Mouse (Mus musculus) neural tube, embryonic 13.5 days (tissue): ENCODE data around the gene Tnnc1. TPM values are rescaled to one million over a fixed set of nuclear protein-coding genes. Genes with fewer than 3 reads are reported as not detected.

Experiments used
- ATAC-seq: fragments of 200-750 bp; cut with Nextera tagmentation; 2 replicates; pipeline ENCODE4 v1.8.0; 2017; ENCODE audit warnings: low read depth, mild to moderate bottlenecking, moderate TSS enrichment, moderate library complexity
- H3K27ac ChIP-seq: fragments of 300-500 bp; sonication (generic); replicated peaks from 2 replicates; pipeline ENCODE4 v1.5.1; 2015; ENCODE audit warnings: moderate library complexity, mild to moderate bottlenecking, inconsistent platforms
- H3K27me3 ChIP-seq: fragments of 300-500 bp; sonication (generic); 2 replicates; pipeline ENCODE4 v1.6.1; 2015; ENCODE audit warnings: mild to moderate bottlenecking, inconsistent platforms
- H3K36me3 ChIP-seq: fragments of 300-500 bp; sonication (generic); 2 replicates; pipeline ENCODE4 v1.6.1; 2015; ENCODE audit warnings: mild to moderate bottlenecking, inconsistent platforms
- H3K4me1 ChIP-seq: fragments of 300-500 bp; sonication (generic); replicated peaks from 2 replicates; pipeline ENCODE4 v1.6.1; 2015; ENCODE audit warnings: inconsistent platforms
- H3K4me2 ChIP-seq: fragments of 300-500 bp; sonication (generic); 2 replicates; pipeline ENCODE4 v1.6.1; 2015; ENCODE audit warnings: inconsistent platforms, mild to moderate bottlenecking, moderate library complexity
- H3K4me3 ChIP-seq: fragments of 300-500 bp; sonication (generic); 2 replicates; pipeline ENCODE4 v1.5.1; 2015; ENCODE audit warnings: mild to moderate bottlenecking, inconsistent platforms
- H3K9ac ChIP-seq: fragments of 300-500 bp; sonication (generic); 2 replicates; pipeline ENCODE4 v1.6.1; 2015; ENCODE audit warnings: moderate library complexity, mild to moderate bottlenecking, inconsistent platforms
- H3K9me3 ChIP-seq: fragments of 300-500 bp; sonication (generic); 2 replicates; pipeline ENCODE4 v1.6.1; 2016; ENCODE audit warnings: inconsistent platforms
- WGBS: fragments of 180-500 bp; shearing (Covaris S2); methylation state at CpG from one replicate; pipeline ENCODE4 v1.1.7; 2015; 5-methylcytosine and 5-hydroxymethylcytosine counted together
- polyA plus RNA-seq: library from polyadenylated mRNA; unstranded; fragments of >200 nt; fragmentation: Nextera tagmentation; extraction: Ambion mirVana; gene quantifications from 2 replicates; pipeline ENCODE4 v1.2.1, GENCODE M21; 2015

The Tnnc1 gene
- polyA plus RNA-seq, 1 experiment from 2014 or later: 21.3 TPM

DNA sequence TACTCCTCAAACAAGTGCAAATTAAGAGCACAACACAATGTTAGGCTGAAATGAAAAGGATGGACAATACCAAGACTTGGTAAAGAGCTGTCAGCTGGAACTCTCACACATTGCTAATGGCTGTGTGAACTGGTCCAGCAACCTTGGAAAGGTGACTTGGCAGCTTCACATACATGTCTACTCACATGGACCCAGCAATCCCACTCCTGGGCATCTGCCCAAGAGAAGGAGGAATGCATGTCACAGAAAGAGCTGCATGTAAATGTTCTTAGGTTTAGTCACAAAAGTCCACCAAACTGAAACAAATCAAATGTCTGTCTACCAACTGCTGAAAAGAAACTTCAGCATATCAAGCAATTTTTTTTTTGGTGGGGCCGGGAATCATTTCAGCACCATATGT is 37.8 kb downstream of the Tnnc1 start:
- no peak overlapping the region for H3K27ac ChIP-seq
- H3K4me1 ChIP-seq: peaks cover 8% of the 10 kb centered on the region
- no peak for ATAC-seq
- H3K27me3 ChIP-seq: no peaks in the 10 kb centered on the region
- no peak overlapping the region for H3K9ac ChIP-seq
- H3K4me3 ChIP-seq: no peak overlapping the region
- no peaks in the 10 kb centered on the region for H3K36me3 ChIP-seq
- WGBS: 87% methylated on average over 1 of the region's 1 CpGs
- no peak overlapping the region for H3K4me2 ChIP-seq
- H3K9me3 ChIP-seq: no peaks in the 10 kb centered on the region

DNA sequence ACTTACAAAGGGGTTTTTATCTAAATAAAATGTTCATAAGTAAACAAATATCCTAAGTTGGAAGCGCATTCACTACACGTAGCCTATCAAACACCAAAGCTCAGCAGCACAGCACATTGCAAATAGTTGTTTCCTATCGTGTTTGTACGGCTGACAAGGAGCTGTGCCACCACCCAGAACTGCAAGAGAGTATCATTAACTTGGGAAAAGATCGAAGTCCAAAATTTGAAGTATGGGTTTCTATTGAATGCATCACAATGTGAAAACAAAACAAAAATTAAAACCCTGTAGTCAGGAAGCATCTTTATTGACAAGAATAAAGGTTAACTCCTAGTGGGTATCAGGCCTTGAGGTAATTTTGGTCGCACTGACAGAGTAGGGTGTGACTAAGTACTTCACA is 40.3 kb downstream of the Tnnc1 start:
- Histone ChIP-seq H3K4me1 (peaks cover 23% of the 10 kb centered on the region), H3K4me2 (no peak overlapping the region), H3K27ac (no peak overlapping the region), H3K36me3 (peaks cover 9% of the 10 kb centered on the region), H3K4me3 (no peak overlapping the region), H3K9me3 (no peaks in the 10 kb centered on the region), H3K27me3 (no peaks in the 10 kb centered on the region), H3K9ac (no peak overlapping the region)
- ATAC-seq: no peak
- WGBS: 91% methylated on average over 6 of the region's 6 CpGs

DNA sequence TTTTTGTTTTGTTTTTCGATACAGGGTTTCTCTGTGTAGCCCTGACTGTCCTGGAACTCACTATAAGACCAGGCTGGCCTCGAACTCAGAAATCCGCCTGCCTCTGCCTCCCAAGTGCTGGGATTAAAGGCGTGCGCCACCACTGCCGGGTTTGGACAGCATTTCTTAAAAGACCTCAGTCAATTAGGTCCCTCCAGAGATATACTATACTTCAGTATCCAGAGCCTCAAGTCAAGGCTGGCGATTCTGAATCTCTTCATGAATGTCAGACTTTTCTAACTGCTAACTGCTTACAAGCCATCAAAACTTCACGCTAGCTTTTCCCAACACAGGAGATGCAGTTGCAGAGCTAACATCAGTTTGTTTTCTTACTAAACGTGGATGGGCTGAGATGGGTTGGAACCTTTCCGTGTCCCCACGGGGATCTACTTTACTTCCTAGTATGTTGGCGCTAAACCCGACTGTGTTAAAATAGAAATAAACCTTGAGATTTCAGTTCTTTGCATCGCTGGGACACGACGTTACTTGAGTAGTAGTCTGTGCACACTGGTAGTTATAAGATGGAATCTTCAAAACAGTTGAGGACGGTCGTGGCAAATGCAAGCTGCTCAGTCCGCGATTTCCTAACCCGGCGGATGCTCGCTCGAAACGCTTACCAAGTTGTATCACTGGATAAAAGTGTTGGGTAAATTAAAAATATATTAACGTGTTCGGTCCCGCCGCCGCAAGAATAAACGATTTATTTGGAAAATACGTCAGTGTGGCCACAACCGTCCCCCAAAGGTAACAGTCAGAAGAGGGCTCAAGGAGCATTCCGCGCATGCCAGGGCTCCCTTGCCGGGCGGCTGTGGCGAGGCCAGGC is 42.3 kb downstream of the Tnnc1 start:
- H3K27me3 ChIP-seq: no peaks in the 10 kb centered on the region
- peaks cover 29% of the 10 kb centered on the region for H3K36me3 ChIP-seq
- H3K4me2 ChIP-seq: peak overlapping the region; percentile 65
- peak overlapping the region; percentile 95 for H3K27ac ChIP-seq
- ATAC-seq: peak; percentile 18; the same call in 1 of the 2 replicates
- peak overlapping the region; percentile 97 for H3K9ac ChIP-seq
- peak overlapping the region; percentile 98 for H3K4me3 ChIP-seq
- WGBS: 20% methylated on average over 38 of the region's 38 CpGs
- no peaks in the 10 kb centered on the region for H3K9me3 ChIP-seq
- peaks cover 23% of the 10 kb centered on the region for H3K4me1 ChIP-seq

DNA sequence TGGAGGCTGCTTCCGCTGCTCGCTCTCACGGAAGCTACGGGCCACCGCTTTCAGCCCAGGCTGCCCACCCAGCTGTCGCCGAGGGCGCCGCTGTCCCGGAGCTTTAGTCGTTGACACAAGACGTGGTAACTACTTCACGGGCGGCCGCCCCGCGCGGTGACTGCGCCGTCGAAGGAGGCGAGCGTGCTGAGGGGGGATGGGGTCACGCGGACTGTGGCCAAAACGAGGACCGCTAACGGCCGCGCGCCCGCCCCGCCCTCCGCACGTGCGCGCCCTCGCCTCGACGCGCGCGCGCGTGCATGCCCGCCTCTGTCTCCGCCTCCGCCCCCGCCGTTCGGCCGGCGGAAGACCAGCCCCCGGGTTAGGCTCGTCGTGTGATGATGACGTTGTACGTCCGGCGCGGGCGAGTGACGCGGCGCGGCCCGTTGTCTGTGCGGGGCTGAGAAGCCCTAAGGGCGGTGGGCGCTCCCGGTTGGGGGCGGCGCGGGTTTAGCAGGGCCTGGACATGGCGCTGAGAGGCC is 43.0 kb downstream of the Tnnc1 start, which contains the start of the genes Phf7 and Bap1:
TSS of gene Phf7 (minus strand) at position 234 of the 521 bp plus-strand sequence.
TSS of gene Bap1 (plus strand) at position 367 of the 521 bp plus-strand sequence.
- H3K27me3 ChIP-seq: no peaks in the 10 kb centered on the region
- H3K9ac ChIP-seq: peak within 1 kb of the TSS; percentile 97
- H3K36me3 ChIP-seq: peaks cover 36% of the 10 kb centered on the region
- peak; percentile 91 for ATAC-seq
- peaks cover 23% of the 10 kb centered on the region for H3K4me1 ChIP-seq
- no peaks in the 10 kb centered on the region for H3K9me3 ChIP-seq
- WGBS: under 1% methylated on average over 75 of the region's 75 CpGs
- H3K27ac ChIP-seq: peak within 1 kb of the TSS; percentile 95
- peak within 1 kb of the TSS; percentile 98 for H3K4me3 ChIP-seq
- peak within 1 kb of the TSS; percentile 91 for H3K4me2 ChIP-seq

DNA sequence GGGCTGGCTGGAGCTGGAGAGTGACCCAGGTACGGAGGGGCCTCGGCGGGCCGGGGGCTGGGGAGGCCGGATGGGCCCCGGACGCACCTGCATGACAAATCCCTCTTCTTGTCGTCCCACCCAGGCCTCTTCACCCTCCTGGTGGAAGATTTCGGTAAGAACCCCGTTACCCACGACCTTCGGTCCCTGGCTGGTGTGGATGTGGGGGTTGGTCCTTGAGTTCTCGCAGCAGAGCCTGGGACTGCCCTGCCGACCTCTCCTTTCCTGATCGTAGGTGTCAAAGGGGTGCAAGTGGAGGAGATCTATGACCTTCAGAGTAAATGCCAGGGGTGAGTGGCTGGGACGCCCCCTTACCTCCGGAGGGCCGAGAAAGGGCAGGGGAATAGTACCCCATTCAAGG is 43.5 kb downstream of the Tnnc1 start:
- Histone ChIP-seq H3K36me3 (peaks cover 41% of the 10 kb centered on the region), H3K4me3 (peak overlapping the region; percentile 98), H3K27me3 (no peaks in the 10 kb centered on the region), H3K27ac (peak overlapping the region; percentile 95), H3K4me2 (peak overlapping the region; percentile 91), H3K9ac (peak overlapping the region; percentile 97), H3K4me1 (peaks cover 23% of the 10 kb centered on the region), H3K9me3 (no peaks in the 10 kb centered on the region)
- WGBS: under 1% methylated on average over 18 of the region's 18 CpGs
- ATAC-seq: no peak

DNA sequence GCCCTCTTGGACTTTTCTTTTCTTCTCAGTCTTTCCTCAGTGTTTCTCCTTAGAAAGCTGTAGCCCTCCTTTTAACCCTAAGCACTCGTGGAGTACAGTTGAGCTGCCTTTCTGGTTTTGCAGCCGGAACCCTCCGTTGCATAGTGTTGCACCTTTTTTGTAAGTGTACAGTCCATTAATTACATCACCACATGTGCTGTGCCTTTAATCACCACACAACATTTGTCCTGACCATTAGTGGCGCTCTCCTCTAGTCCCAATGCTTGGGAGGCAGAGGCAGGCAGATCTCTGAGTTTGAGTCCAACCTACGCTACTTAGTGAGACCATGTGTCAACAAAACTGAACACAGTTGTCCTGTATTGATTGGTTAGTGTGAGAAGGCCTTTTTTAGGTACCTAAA is 44.0 kb downstream of the Tnnc1 start:
- H3K9me3 ChIP-seq: no peaks in the 10 kb centered on the region
- ATAC-seq: no peak
- H3K36me3 ChIP-seq: peaks cover 46% of the 10 kb centered on the region
- peak overlapping the region; percentile 97 for H3K9ac ChIP-seq
- peaks cover 23% of the 10 kb centered on the region for H3K4me1 ChIP-seq
- no peaks in the 10 kb centered on the region for H3K27me3 ChIP-seq
- H3K27ac ChIP-seq: no peak overlapping the region
- 88% methylated on average over 5 of the region's 5 CpGs for WGBS
- H3K4me2 ChIP-seq: peak overlapping the region; percentile 91
- peak overlapping the region; percentile 98 for H3K4me3 ChIP-seq

DNA sequence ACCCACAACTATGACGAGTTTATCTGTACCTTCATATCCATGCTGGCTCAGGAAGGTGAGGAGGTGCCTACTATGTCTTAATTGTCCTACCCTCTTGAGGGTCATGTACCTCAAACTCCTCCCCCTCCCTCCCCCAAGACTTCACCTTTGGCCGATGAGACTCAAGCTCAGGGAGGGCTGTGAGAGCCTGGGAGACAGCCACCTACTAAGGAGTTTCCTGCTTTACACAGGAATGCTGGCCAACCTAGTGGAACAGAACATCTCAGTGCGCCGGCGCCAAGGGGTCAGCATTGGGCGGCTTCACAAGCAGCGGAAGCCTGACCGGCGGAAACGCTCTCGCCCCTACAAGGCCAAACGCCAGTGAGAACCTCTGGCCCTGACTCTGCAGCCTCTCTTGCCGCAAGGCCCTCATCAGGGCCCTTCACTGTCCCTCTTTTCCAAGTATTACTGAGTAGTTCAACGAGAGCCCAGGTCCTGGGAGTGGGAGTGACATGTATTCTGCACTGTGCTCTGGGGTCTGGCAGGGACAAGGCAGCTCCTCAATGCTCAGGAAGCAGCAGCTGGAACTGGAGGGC is 50.5 kb downstream of the Tnnc1 start:
- 96% methylated on average over 14 of the region's 14 CpGs for WGBS
- Histone ChIP-seq H3K4me3 (no peak overlapping the region), H3K9me3 (no peaks in the 10 kb centered on the region), H3K9ac (no peak overlapping the region), H3K4me2 (no peak overlapping the region), H3K27me3 (no peaks in the 10 kb centered on the region), H3K4me1 (no peaks in the 10 kb centered on the region), H3K36me3 (peaks cover 88% of the 10 kb centered on the region), H3K27ac (no peak overlapping the region)
- ATAC-seq: no peak

DNA sequence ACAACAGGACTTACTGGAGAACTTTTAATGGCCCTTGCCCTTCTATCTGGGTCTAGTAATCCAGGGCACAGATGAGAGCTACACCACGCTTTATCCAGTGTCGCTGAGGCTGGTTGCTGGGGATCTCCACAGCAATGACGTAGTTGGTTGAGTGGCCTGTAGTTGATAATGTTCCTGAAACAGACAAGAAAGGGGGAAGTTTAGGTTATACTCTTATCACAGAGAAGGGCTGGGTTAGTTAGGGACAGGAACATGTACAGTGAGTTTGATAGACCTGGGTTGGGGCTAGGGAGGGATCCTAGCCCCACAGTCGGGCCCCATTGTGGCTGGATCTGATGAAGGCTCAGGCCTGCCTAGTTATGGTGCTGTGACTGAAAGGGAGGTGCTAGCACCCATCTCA is 52.3 kb downstream of the Tnnc1 start:
- no peak overlapping the region for H3K4me2 ChIP-seq
- no peaks in the 10 kb centered on the region for H3K4me1 ChIP-seq
- 94% methylated on average over 4 of the region's 4 CpGs for WGBS
- no peak for ATAC-seq
- H3K27me3 ChIP-seq: no peaks in the 10 kb centered on the region
- no peak overlapping the region for H3K9ac ChIP-seq
- H3K27ac ChIP-seq: no peak overlapping the region
- no peaks in the 10 kb centered on the region for H3K9me3 ChIP-seq
- no peak overlapping the region for H3K4me3 ChIP-seq
- H3K36me3 ChIP-seq: peaks cover 70% of the 10 kb centered on the region

DNA sequence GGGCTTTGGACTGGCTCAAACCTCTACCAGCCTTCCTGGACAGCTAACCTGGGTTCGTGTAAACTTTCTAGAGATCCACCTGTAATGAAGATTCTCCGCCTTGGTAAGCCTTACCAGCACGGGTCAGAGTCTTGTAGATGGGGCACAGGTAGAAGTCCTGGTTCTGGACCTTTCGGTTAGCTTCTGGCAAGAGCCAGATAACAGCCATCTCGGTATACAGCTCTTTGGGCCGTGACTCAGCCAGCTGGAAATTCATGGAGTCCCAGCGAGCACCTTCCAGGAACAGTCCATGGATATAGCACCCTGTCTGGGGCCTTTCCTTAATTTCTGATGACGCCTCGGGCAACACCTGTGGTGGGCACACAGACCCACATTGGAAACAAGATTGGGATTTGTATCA is 52.8 kb downstream of the Tnnc1 start:
- Histone ChIP-seq H3K4me1 (no peaks in the 10 kb centered on the region), H3K9me3 (no peaks in the 10 kb centered on the region), H3K36me3 (peaks cover 64% of the 10 kb centered on the region), H3K27ac (no peak overlapping the region), H3K4me2 (no peak overlapping the region), H3K4me3 (no peak overlapping the region), H3K27me3 (no peaks in the 10 kb centered on the region), H3K9ac (no peak overlapping the region)
- no peak for ATAC-seq
- WGBS: 97% methylated on average over 9 of the region's 9 CpGs

Other genes with a start within 250 kb of the Tnnc1 start
- gene Glt8d1, start 206.9 kb upstream of the Tnnc1 start, polyA plus RNA-seq: 62.8 and 65.0 TPM in 2 replicates
- 360 and 392 TPM in 2 replicates for gene Spcs1, start 206.6 kb upstream of the Tnnc1 start, polyA plus RNA-seq
- gene Pbrm1, start 189.2 kb upstream of the Tnnc1 start, polyA plus RNA-seq: 142 and 149 TPM in 2 replicates
- 58.2 and 64.0 TPM in 2 replicates for gene Gnl3, start 189.2 kb upstream of the Tnnc1 start, polyA plus RNA-seq
- gene Smim4, start 79.4 kb upstream of the Tnnc1 start, polyA plus RNA-seq: 66.5 and 89.9 TPM in 2 replicates
- gene Nt5dc2, start 77.3 kb upstream of the Tnnc1 start, polyA plus RNA-seq: 276 and 293 TPM in 2 replicates
- gene Stab1, start 39.7 kb upstream of the Tnnc1 start, polyA plus RNA-seq: 18.0 and 26.0 TPM in 2 replicates
- gene Nisch, start 8.6 kb downstream of the Tnnc1 start, polyA plus RNA-seq: 329 and 336 TPM in 2 replicates
- 1.1 and 1.4 TPM in 2 replicates for gene Sema3g, start 9.5 kb downstream of the Tnnc1 start, polyA plus RNA-seq
- gene Phf7, start 43.0 kb downstream of the Tnnc1 start, polyA plus RNA-seq: 12.2 and 13.2 TPM in 2 replicates
- gene Bap1, start 43.1 kb downstream of the Tnnc1 start, polyA plus RNA-seq: 95.9 and 97.2 TPM in 2 replicates
- gene Dnah1, start 115.6 kb downstream of the Tnnc1 start, polyA plus RNA-seq: 3.4 and 4.3 TPM in 2 replicates
- gene Capn7, start 128.3 kb downstream of the Tnnc1 start, polyA plus RNA-seq: 74.1 and 77.6 TPM in 2 replicates
- gene Sh3bp5, start 227.8 kb downstream of the Tnnc1 start, polyA plus RNA-seq: 134 and 139 TPM in 2 replicates